Mouse (Mus musculus): Measurements from ENCODE around the gene Ccdc126.
"Not testable (repeated sequence)": the region's sequence is repeated elsewhere in the genome, so short reads cannot be mapped to it uniquely, and the experiment has no call there.

Ccdc126 gene

GRCm38 (mm10) chr6:49318966-49319594 is at the start of gene Ccdc126:
Ccdc126 (plus strand) TSS chr6:49319274.
- DNase-seq: peak; percentile 94

- no peak for DNase-seq
These were observed 49.2 kb upstream of the Ccdc126 start for GRCm38 (mm10) chr6:49269923-49270322.

GRCm38 (mm10) chr6:49271815-49272214 is 47.3 kb upstream of the Ccdc126 start:
- DNase-seq: no peak

- DNase-seq: no peak
These were observed 46.2 kb upstream of the Ccdc126 start for GRCm38 (mm10) chr6:49272863-49273262.

GRCm38 (mm10) chr6:49273934-49274333 is 45.1 kb upstream of the Ccdc126 start:
- no peak for DNase-seq

GRCm38 (mm10) chr6:49274416-49275091 is 44.5 kb upstream of the Ccdc126 start:
- DNase-seq: no peak

GRCm38 (mm10) chr6:49275296-49275695 is 43.8 kb upstream of the Ccdc126 start:
- no peak for DNase-seq

GRCm38 (mm10) chr6:49280942-49281341 is 38.1 kb upstream of the Ccdc126 start:
- DNase-seq: no peak

- no peak for DNase-seq
These were observed 37.0 kb upstream of the Ccdc126 start for GRCm38 (mm10) chr6:49282122-49282521.

- DNase-seq: no peak
These were observed 20.8 kb upstream of the Ccdc126 start for GRCm38 (mm10) chr6:49298286-49298685.

- not testable (repeated sequence) for DNase-seq
These were observed 4.3 kb upstream of the Ccdc126 start for GRCm38 (mm10) chr6:49314821-49315220.

GRCm38 (mm10) chr6:49319595-49320315 is 681 bp downstream of the Ccdc126 start:
- peak; percentile 29 for DNase-seq

- no peak for DNase-seq
These were observed 2.3 kb downstream of the Ccdc126 start for GRCm38 (mm10) chr6:49321341-49321740.

- no peak for DNase-seq
These were observed 3.0 kb downstream of the Ccdc126 start for GRCm38 (mm10) chr6:49322056-49322455.

- DNase-seq: no peak
These were observed 3.9 kb downstream of the Ccdc126 start for GRCm38 (mm10) chr6:49322986-49323385.

GRCm38 (mm10) chr6:49324528-49324927 is 5.5 kb downstream of the Ccdc126 start:
- DNase-seq: no peak

GRCm38 (mm10) chr6:49325294-49325693 is 6.2 kb downstream of the Ccdc126 start:
- DNase-seq: no peak

GRCm38 (mm10) chr6:49326846-49327245 is 7.8 kb downstream of the Ccdc126 start:
- no peak for DNase-seq

GRCm38 (mm10) chr6:49331369-49332059 is 12.4 kb downstream of the Ccdc126 start:
- no peak for DNase-seq

GRCm38 (mm10) chr6:49332060-49332370 is 12.9 kb downstream of the Ccdc126 start:
- no peak for DNase-seq

GRCm38 (mm10) chr6:49338566-49338965 is 19.5 kb downstream of the Ccdc126 start:
- no peak for DNase-seq

- no peak for DNase-seq
These were observed 20.1 kb downstream of the Ccdc126 start for GRCm38 (mm10) chr6:49339145-49339544.

GRCm38 (mm10) chr6:49343737-49344469 is 24.8 kb downstream of the Ccdc126 start:
- DNase-seq: no peak
